Mouse (Mus musculus): ENCODE results near the gene Cacnb4. TPM values are rescaled to one million over a fixed set of nuclear protein-coding genes. Genes with fewer than 3 reads are reported as not detected.

The Cacnb4 gene
- polyA plus RNA-seq, 1 experiment: 0.06 TPM

GRCm38 (mm10) chr2:52537155-52537554, 139.5 kb downstream of the Cacnb4 start:
- Histone ChIP-seq H3K4me1 (ENCODE audit: control insufficient read depth, insufficient read depth, insufficient read length) (no peaks in the 10 kb centered on the region; the same call in 1 of the 2 replicates), H3K4me3 (ENCODE audit: extremely low read depth, insufficient read depth, insufficient read length) (no peak overlapping the region), H3K27me3 (ENCODE audit: control insufficient read depth, insufficient read depth, low read length) (no peaks in the 10 kb centered on the region), H3K36me3 (ENCODE audit: control insufficient read depth, insufficient read depth, low read length) (no peaks in the 10 kb centered on the region), H3K27ac (ENCODE audit: insufficient read depth, low read length) (no peak overlapping the region)
- TF ChIP-seq CTCF (IDR thresholded peaks at IDR 0.05; ENCODE audit: extremely low read depth, insufficient read depth, insufficient read length, insufficient replicate concordance): no peak
- no peak for TF ChIP-seq POLR2A (IDR thresholded peaks at IDR 0.05; ENCODE audit: low read depth, low read length)
- WGBS: 93% methylated on average over 9 of the region's 9 CpGs
- no peak for DNase-seq (ENCODE audit: low read depth in 1 of 2, low spot score in 2 of 2)

- no peak overlapping the region for H3K4me3 ChIP-seq (ENCODE audit: extremely low read depth, insufficient read depth, insufficient read length)
- no peaks in the 10 kb centered on the region for H3K27me3 ChIP-seq (ENCODE audit: control insufficient read depth, insufficient read depth, low read length)
- H3K36me3 ChIP-seq (ENCODE audit: control insufficient read depth, insufficient read depth, low read length): no peaks in the 10 kb centered on the region
- no peak for DNase-seq (ENCODE audit: low read depth in 1 of 2, low spot score in 2 of 2)
- H3K27ac ChIP-seq (ENCODE audit: insufficient read depth, low read length): no peak overlapping the region
- no peaks in the 10 kb centered on the region; the same call in 1 of the 2 replicates for H3K4me1 ChIP-seq (ENCODE audit: control insufficient read depth, insufficient read depth, insufficient read length)
- WGBS: 93% methylated on average over 4 of the region's 4 CpGs
- no peak for TF ChIP-seq POLR2A (IDR thresholded peaks at IDR 0.05; ENCODE audit: low read depth, low read length)
- no peak for TF ChIP-seq CTCF (IDR thresholded peaks at IDR 0.05; ENCODE audit: extremely low read depth, insufficient read depth, insufficient read length, insufficient replicate concordance)
Observed at GRCm38 (mm10) chr2:52536511-52536910, 140.1 kb downstream of the Cacnb4 start.

DNA sequence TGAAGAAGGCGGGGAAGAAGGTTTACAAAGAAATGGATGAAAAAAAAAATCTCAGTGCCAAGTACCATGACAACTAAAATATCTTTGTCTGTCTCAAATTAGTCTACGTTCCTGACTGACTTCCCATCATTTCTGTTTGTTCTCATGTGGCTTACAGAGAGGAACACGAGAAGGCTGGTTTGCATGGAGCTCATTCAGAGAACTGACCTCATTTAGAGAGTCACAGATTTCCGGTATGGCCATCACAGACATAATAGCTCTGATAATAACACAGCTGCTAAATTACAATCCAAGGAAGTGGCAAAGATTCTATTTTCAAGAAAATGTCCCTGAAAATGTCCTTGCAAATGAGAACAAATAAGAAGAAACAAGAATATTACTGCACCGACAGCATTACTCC, 142.9 kb downstream of the Cacnb4 start:
- no peak for DNase-seq (ENCODE audit: low read depth in 1 of 2, low spot score in 2 of 2)
- H3K27ac ChIP-seq (ENCODE audit: insufficient read depth, low read length): no peak overlapping the region
- no peak for TF ChIP-seq CTCF (IDR thresholded peaks at IDR 0.05; ENCODE audit: extremely low read depth, insufficient read depth, insufficient read length, insufficient replicate concordance)
- no peaks in the 10 kb centered on the region for H3K36me3 ChIP-seq (ENCODE audit: control insufficient read depth, insufficient read depth, low read length)
- 82% methylated on average over 5 of the region's 5 CpGs for WGBS
- H3K4me1 ChIP-seq (ENCODE audit: control insufficient read depth, insufficient read depth, insufficient read length): no peaks in the 10 kb centered on the region
- H3K27me3 ChIP-seq (ENCODE audit: control insufficient read depth, insufficient read depth, low read length): no peaks in the 10 kb centered on the region
- H3K4me3 ChIP-seq (ENCODE audit: extremely low read depth, insufficient read depth, insufficient read length): no peak overlapping the region

GRCm38 (mm10) chr2:52530521-52530920, 146.1 kb downstream of the Cacnb4 start:
- TF ChIP-seq CTCF (IDR thresholded peaks at IDR 0.05; ENCODE audit: extremely low read depth, insufficient read depth, insufficient read length, insufficient replicate concordance) (no peak), POLR2A (IDR thresholded peaks at IDR 0.05; ENCODE audit: low read depth, low read length) (no peak)
- no peak overlapping the region for H3K4me3 ChIP-seq (ENCODE audit: extremely low read depth, insufficient read depth, insufficient read length)
- WGBS: 79% methylated on average over 2 of the region's 2 CpGs

DNA sequence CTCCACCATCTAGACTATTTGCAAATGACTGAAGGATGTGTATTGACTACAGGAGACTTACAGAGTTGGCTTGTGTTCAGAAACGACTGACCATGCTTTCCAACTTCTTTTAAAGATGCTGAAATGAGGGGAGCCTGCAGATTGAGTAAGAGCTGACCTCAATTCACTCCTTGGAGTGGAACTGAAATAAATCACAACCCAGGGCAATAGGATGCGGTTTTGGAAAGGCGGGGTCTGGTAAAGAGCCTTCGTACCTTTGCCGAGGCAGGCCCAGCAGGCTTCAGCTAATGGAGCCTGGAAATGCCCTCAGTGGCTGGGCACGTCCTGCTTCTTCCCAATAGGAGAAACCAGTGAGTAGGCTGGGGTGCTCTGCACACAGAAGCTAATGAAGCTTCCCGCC, 147.4 kb downstream of the Cacnb4 start:
- no peak overlapping the region for H3K4me3 ChIP-seq (ENCODE audit: extremely low read depth, insufficient read depth, insufficient read length)
- no peaks in the 10 kb centered on the region for H3K36me3 ChIP-seq (ENCODE audit: control insufficient read depth, insufficient read depth, low read length)
- TF ChIP-seq POLR2A (IDR thresholded peaks at IDR 0.05; ENCODE audit: low read depth, low read length) (no peak), CTCF (IDR thresholded peaks at IDR 0.05; ENCODE audit: extremely low read depth, insufficient read depth, insufficient read length, insufficient replicate concordance) (no peak)
- no peak overlapping the region for H3K27ac ChIP-seq (ENCODE audit: insufficient read depth, low read length)
- WGBS: 82% methylated on average over 7 of the region's 7 CpGs
- no peaks in the 10 kb centered on the region for H3K27me3 ChIP-seq (ENCODE audit: control insufficient read depth, insufficient read depth, low read length)
- peaks cover 3% of the 10 kb centered on the region; the same call in 1 of the 2 replicates for H3K4me1 ChIP-seq (ENCODE audit: control insufficient read depth, insufficient read depth, insufficient read length)
- no peak for DNase-seq (ENCODE audit: low read depth in 1 of 2, low spot score in 2 of 2)

More at GRCm38 (mm10) chr2:52530521-52530920, 146.1 kb downstream of the Cacnb4 start:
- DNase-seq (ENCODE audit: low read depth in 1 of 2, low spot score in 2 of 2): no peak
- no peak overlapping the region for H3K27ac ChIP-seq (ENCODE audit: insufficient read depth, low read length)
- H3K27me3 ChIP-seq (ENCODE audit: control insufficient read depth, insufficient read depth, low read length): no peaks in the 10 kb centered on the region
- peaks cover 3% of the 10 kb centered on the region; the same call in 1 of the 2 replicates for H3K4me1 ChIP-seq (ENCODE audit: control insufficient read depth, insufficient read depth, insufficient read length)
- H3K36me3 ChIP-seq (ENCODE audit: control insufficient read depth, insufficient read depth, low read length): no peaks in the 10 kb centered on the region

DNA sequence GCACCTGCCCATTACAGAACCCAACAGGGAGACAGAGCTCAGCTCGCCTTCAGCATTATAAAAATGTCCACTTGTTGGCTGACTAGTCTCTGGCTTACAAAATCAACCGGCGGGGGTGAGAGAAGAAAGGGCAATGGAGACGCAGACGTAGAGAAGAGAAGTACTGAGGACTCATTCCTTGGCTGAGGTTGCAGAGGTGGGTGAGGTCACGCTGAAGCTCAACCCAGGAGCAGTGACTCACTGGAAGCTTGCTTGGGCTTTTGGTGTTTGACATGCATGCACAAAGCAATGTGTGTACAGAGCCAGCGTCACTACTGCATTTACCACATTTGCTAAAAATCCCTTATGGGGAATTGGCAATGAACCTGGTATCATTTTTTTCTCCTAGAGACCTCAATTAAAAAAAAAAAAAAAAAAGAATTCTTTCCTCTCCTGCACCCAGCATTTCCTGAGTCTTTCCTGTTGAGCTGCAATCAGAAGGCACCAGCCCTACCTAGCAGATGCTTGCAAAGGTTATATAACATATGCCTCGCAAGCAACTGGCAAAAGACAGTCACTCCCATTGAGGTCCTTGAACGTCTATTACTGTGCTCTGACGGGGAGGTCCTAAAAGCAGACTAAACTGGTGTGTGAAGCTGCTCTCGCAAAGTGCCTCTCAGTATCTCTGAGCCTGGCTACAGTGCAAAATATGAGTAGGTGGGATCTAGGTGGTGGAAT, 150.6 kb downstream of the Cacnb4 start:
- Histone ChIP-seq H3K4me3 (ENCODE audit: extremely low read depth, insufficient read depth, insufficient read length) (no peak overlapping the region), H3K27me3 (ENCODE audit: control insufficient read depth, insufficient read depth, low read length) (no peaks in the 10 kb centered on the region), H3K27ac (ENCODE audit: insufficient read depth, low read length) (no peak overlapping the region), H3K4me1 (ENCODE audit: control insufficient read depth, insufficient read depth, insufficient read length) (peaks cover 3% of the 10 kb centered on the region; the same call in 1 of the 2 replicates), H3K36me3 (ENCODE audit: control insufficient read depth, insufficient read depth, low read length) (no peaks in the 10 kb centered on the region)
- WGBS: 40% methylated on average over 11 of the region's 11 CpGs
- no peak for DNase-seq (ENCODE audit: low read depth in 1 of 2, low spot score in 2 of 2)
- TF ChIP-seq POLR2A (IDR thresholded peaks at IDR 0.05; ENCODE audit: low read depth, low read length) (no peak), CTCF (IDR thresholded peaks at IDR 0.05; ENCODE audit: extremely low read depth, insufficient read depth, insufficient read length, insufficient replicate concordance) (no peak)

DNA sequence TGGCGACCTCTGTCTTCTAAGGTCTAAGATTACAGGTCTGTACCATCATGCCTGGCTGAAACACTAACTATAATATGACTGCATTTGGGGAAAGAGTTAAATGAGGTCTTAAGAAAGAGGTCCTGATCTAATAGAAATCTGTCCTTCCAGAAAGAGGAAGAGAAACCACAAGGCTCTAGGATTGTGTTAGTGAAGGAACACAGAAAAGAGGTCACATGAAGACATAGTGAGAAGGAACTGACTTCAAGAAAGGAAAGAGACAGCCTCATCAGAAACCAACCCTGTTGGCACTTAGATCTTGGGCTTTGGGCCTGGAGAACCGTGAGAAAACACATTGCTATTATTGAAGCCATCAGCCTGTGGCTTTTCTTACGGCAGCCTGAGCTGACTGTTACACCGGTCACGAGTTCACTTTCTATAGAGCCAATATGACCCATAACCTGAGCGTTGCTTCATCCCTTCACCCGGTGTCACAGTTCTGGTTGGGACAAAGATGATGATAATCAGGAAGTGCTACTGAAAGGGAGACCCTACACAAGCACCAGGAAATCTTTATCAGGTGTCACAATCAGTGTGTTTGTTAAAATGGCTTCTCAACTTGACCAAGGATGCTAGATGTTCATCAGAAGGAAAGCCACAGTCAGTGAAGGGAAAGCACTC, 153.4 kb downstream of the Cacnb4 start:
- 72% methylated on average over 7 of the region's 7 CpGs for WGBS
- Histone ChIP-seq H3K4me3 (ENCODE audit: extremely low read depth, insufficient read depth, insufficient read length) (no peak overlapping the region), H3K4me1 (ENCODE audit: control insufficient read depth, insufficient read depth, insufficient read length) (peaks cover 3% of the 10 kb centered on the region; the same call in 1 of the 2 replicates), H3K36me3 (ENCODE audit: control insufficient read depth, insufficient read depth, low read length) (no peaks in the 10 kb centered on the region), H3K27ac (ENCODE audit: insufficient read depth, low read length) (no peak overlapping the region), H3K27me3 (ENCODE audit: control insufficient read depth, insufficient read depth, low read length) (no peaks in the 10 kb centered on the region)
- TF ChIP-seq CTCF (IDR thresholded peaks at IDR 0.05; ENCODE audit: extremely low read depth, insufficient read depth, insufficient read length, insufficient replicate concordance): no peak
- TF ChIP-seq POLR2A (IDR thresholded peaks at IDR 0.05; ENCODE audit: low read depth, low read length): no peak
- DNase-seq (ENCODE audit: low read depth in 1 of 2, low spot score in 2 of 2): no peak
